Mouse (Mus musculus) ES-E14 (cell line): ENCODE results near the gene Nr2c2ap.

Experiments used
- CHD2 ChIP-seq: IDR thresholded peaks from 2 replicates; pipeline ENCODE4 v1.6.1; 2014; ENCODE audit warnings: mild to moderate bottlenecking, low read depth, low read length, inconsistent platforms
- HCFC1 ChIP-seq: IDR thresholded peaks from 2 replicates; pipeline ENCODE4 v1.6.1; 2012; ENCODE audit warnings: low read length, inconsistent platforms, borderline replicate concordance; ENCODE audit not compliant: insufficient read depth
- MAFK ChIP-seq: IDR thresholded peaks from 2 replicates; pipeline ENCODE4 v1.6.1; 2014; ENCODE audit warnings: mild to moderate bottlenecking, low read depth, low read length, inconsistent platforms; ENCODE audit not compliant: insufficient read depth
- ZC3H11A ChIP-seq: IDR thresholded peaks from 2 replicates; pipeline ENCODE4 v1.6.1; 2012; ENCODE audit warnings: low read depth, mild to moderate bottlenecking, inconsistent platforms, low read length, borderline replicate concordance

- no peak for TF ChIP-seq HCFC1
- no peak for TF ChIP-seq ZC3H11A
- TF ChIP-seq MAFK: no peak
- no peak for TF ChIP-seq CHD2
Observed at GRCm38 (mm10) chr8:70120667-70121066, 10.5 kb upstream of the Nr2c2ap start, which contains the start of gene Ncan.
